Mouse (Mus musculus) CH12.LX (cell line): ENCODE results near the gene Gimap7. TPM values are rescaled to one million over a fixed set of nuclear protein-coding genes. Genes with fewer than 3 reads are reported as not detected.

Experiments used
- DNase-seq: peaks from one replicate; pipeline ENCODE4 v3.0.0-alpha.2; 2013; ENCODE audit errors: extremely low read depth
- H3K27ac ChIP-seq: 2 replicates; pipeline ENCODE4 v1.5.1; 2012; ENCODE audit warnings: low read depth, mild to moderate bottlenecking, control low read depth, moderate library complexity; ENCODE audit not compliant: insufficient read depth
- H3K27me3 ChIP-seq: replicated peaks from 2 replicates; pipeline ENCODE3; 2012; ENCODE audit warnings: inconsistent platforms
- H3K36me3 ChIP-seq, 2 experiments: replicated peaks in 1 of 2; 2 replicates each; pipeline versions ENCODE3 to v1.6.1; 2012; ENCODE audit warnings: inconsistent platforms in 1 of 2, low read length in 1 of 2, mild to moderate bottlenecking in 1 of 2, mixed read lengths in 1 of 2, moderate library complexity in 1 of 2; ENCODE audit not compliant: control insufficient read depth in 1 of 2, insufficient read depth in 1 of 2
- H3K4me1 ChIP-seq, 2 experiments: 2 replicates each; pipeline ENCODE4 v1.6.1; 2012; ENCODE audit warnings: inconsistent platforms in 1 of 2, moderate library complexity in 1 of 2; ENCODE audit not compliant: insufficient read depth in 2 of 2, control insufficient read depth in 1 of 2
- H3K4me2 ChIP-seq: 2 replicates; pipeline ENCODE4 v1.6.1; 2012; ENCODE audit warnings: low read depth, mild to moderate bottlenecking, control low read depth; ENCODE audit not compliant: poor library complexity, insufficient read depth, severe bottlenecking
- H3K4me3 ChIP-seq, 3 experiments: fragments of 150-350 bp in 1 of 3; sonication (generic) in 1 of 3; replicated peaks in 1 of 3; 2 replicates each; pipeline versions ENCODE3 to v1.5.1; 2011 to 2012; ENCODE audit warnings: low read depth in 2 of 3, low read length in 2 of 3, mild to moderate bottlenecking in 2 of 3, moderate library complexity in 2 of 3, control low read depth in 1 of 3, improper control_type of control experiment in 1 of 3, inconsistent platforms in 1 of 3, mixed read lengths in 1 of 3; ENCODE audit not compliant: poor library complexity in 1 of 3
- H3K79me2 ChIP-seq: replicated peaks from 2 replicates; pipeline ENCODE4 v1.6.1; 2012; ENCODE audit warnings: mild to moderate bottlenecking, moderate library complexity; ENCODE audit not compliant: control insufficient read depth, poor library complexity, insufficient read depth, severe bottlenecking; ENCODE audit errors: extremely low read depth
- H3K9ac ChIP-seq: 2 replicates; pipeline ENCODE4 v1.6.1; 2012; ENCODE audit warnings: low read depth, mild to moderate bottlenecking, control low read depth, moderate library complexity; ENCODE audit not compliant: insufficient read depth
- H3K9me3 ChIP-seq: replicated peaks from 2 replicates; pipeline ENCODE3; 2012; ENCODE audit warnings: low read length, inconsistent platforms, mixed read lengths
- BHLHE40 ChIP-seq: IDR thresholded peaks from 2 replicates; pipeline ENCODE4 v1.6.1; 2011; ENCODE audit warnings: mild to moderate bottlenecking, low read depth, low read length, improper control_type of control experiment
- CHD1 ChIP-seq: IDR thresholded peaks from 2 replicates; pipeline ENCODE4 v1.6.1; 2012; ENCODE audit warnings: low read depth, low read length, improper control_type of control experiment, inconsistent platforms
- CHD2 ChIP-seq: IDR thresholded peaks from 2 replicates; pipeline ENCODE4 v1.6.1; 2011; ENCODE audit warnings: low read length, improper control_type of control experiment
- CTCF ChIP-seq, 2 experiments: IDR thresholded peaks in 1 of 2; conservative IDR thresholded peaks in 1 of 2; 2 replicates each; pipeline ENCODE4 v1.5.1; 2011 to 2012; ENCODE audit warnings: low read depth in 2 of 2, low read length in 2 of 2, improper control_type of control experiment in 1 of 2, inconsistent platforms in 1 of 2, mild to moderate bottlenecking in 1 of 2, moderate library complexity in 1 of 2
- E2F4 ChIP-seq: IDR thresholded peaks from 2 replicates; pipeline ENCODE4 v1.6.1; 2011; ENCODE audit warnings: low read depth, low read length, improper control_type of control experiment; ENCODE audit not compliant: insufficient replicate concordance
- ELF1 ChIP-seq: IDR thresholded peaks from 2 replicates; pipeline ENCODE4 v1.6.1; 2014; ENCODE audit warnings: low read depth, mild to moderate bottlenecking, inconsistent platforms, low read length, improper control_type of control experiment
- EP300 ChIP-seq: IDR thresholded peaks from 2 replicates; pipeline ENCODE4 v1.6.1; 2011; ENCODE audit warnings: low read length, improper control_type of control experiment
- ETS1 ChIP-seq: conservative IDR thresholded peaks from 2 replicates; pipeline ENCODE4 v1.6.1; 2012; ENCODE audit warnings: low read depth, mild to moderate bottlenecking, inconsistent platforms, low read length, improper control_type of control experiment, moderate library complexity
- GABPA ChIP-seq: IDR thresholded peaks from 2 replicates; pipeline ENCODE4 v1.6.1; 2012; ENCODE audit warnings: low read depth, low read length, improper control_type of control experiment, inconsistent platforms; ENCODE audit not compliant: insufficient replicate concordance
- HCFC1 ChIP-seq: IDR thresholded peaks from 2 replicates; pipeline ENCODE4 v1.6.1; 2012; ENCODE audit warnings: low read depth, mild to moderate bottlenecking, inconsistent platforms, low read length, improper control_type of control experiment
- IRF4 ChIP-seq: IDR thresholded peaks from 2 replicates; pipeline ENCODE4 v1.6.1; 2014; ENCODE audit warnings: low read depth, mild to moderate bottlenecking, inconsistent platforms, low read length, improper control_type of control experiment
- JUN ChIP-seq: IDR thresholded peaks from 2 replicates; pipeline ENCODE4 v1.6.1; 2011; ENCODE audit warnings: low read depth, mild to moderate bottlenecking, low read length, improper control_type of control experiment, moderate library complexity; ENCODE audit not compliant: insufficient read depth
- JUND ChIP-seq: conservative IDR thresholded peaks from 2 replicates; pipeline ENCODE4 v1.6.1; 2011; ENCODE audit warnings: low read depth, low read length, improper control_type of control experiment
- KAT2A ChIP-seq: IDR thresholded peaks from 2 replicates; pipeline ENCODE4 v1.6.1; 2012; ENCODE audit warnings: low read length, improper control_type of control experiment, inconsistent platforms; ENCODE audit not compliant: insufficient replicate concordance
- MAFK ChIP-seq: IDR thresholded peaks from 2 replicates; pipeline ENCODE4 v1.6.1; 2011; ENCODE audit warnings: low read length, improper control_type of control experiment; ENCODE audit not compliant: insufficient replicate concordance
- MAX ChIP-seq: IDR thresholded peaks from 2 replicates; pipeline ENCODE4 v1.6.1; 2011; ENCODE audit warnings: low read length, improper control_type of control experiment
- MAZ ChIP-seq: IDR thresholded peaks from 2 replicates; pipeline ENCODE4 v1.6.1; 2012; ENCODE audit warnings: low read depth, mild to moderate bottlenecking, inconsistent platforms, low read length, improper control_type of control experiment, moderate library complexity
- MEF2A ChIP-seq: IDR thresholded peaks from 2 replicates; pipeline ENCODE4 v1.6.1; 2014; ENCODE audit warnings: low read depth, mild to moderate bottlenecking, inconsistent platforms, low read length, improper control_type of control experiment, borderline replicate concordance
- MXI1 ChIP-seq: IDR thresholded peaks from 2 replicates; pipeline ENCODE4 v1.6.1; 2011; ENCODE audit warnings: mild to moderate bottlenecking, low read depth, low read length, improper control_type of control experiment
- MYC ChIP-seq: IDR thresholded peaks from 2 replicates; pipeline ENCODE4 v1.6.1; 2011; ENCODE audit warnings: low read depth, mild to moderate bottlenecking, improper control_type of control experiment, low read length
- NELFE ChIP-seq: IDR thresholded peaks from 2 replicates; pipeline ENCODE4 v1.6.1; 2011; ENCODE audit warnings: low read depth, low read length, improper control_type of control experiment
- NRF1 ChIP-seq: IDR thresholded peaks from 2 replicates; pipeline ENCODE4 v1.6.1; 2014; ENCODE audit warnings: low read depth, mild to moderate bottlenecking, inconsistent platforms, low read length, improper control_type of control experiment, moderate library complexity
- PAX5 ChIP-seq: IDR thresholded peaks from 2 replicates; pipeline ENCODE4 v1.6.1; 2012; ENCODE audit warnings: low read length, inconsistent platforms, mixed read lengths
- POLR2A ChIP-seq: IDR thresholded peaks from 2 replicates; pipeline ENCODE4 v1.6.1; 2011; ENCODE audit warnings: low read depth, mild to moderate bottlenecking, improper control_type of control experiment, low read length
- POLR2AphosphoS2 ChIP-seq: IDR thresholded peaks from 2 replicates; pipeline ENCODE4 v1.6.1; 2011; ENCODE audit warnings: low read depth, low read length, improper control_type of control experiment
- RAD21 ChIP-seq: IDR thresholded peaks from 2 replicates; pipeline ENCODE4 v1.6.1; 2011; ENCODE audit warnings: low read depth, mild to moderate bottlenecking, low read length, improper control_type of control experiment, moderate library complexity
- RCOR1 ChIP-seq: conservative IDR thresholded peaks from 2 replicates; pipeline ENCODE4 v1.6.1; 2012; ENCODE audit warnings: low read depth, mild to moderate bottlenecking, inconsistent platforms, low read length, improper control_type of control experiment
- SIN3A ChIP-seq: IDR thresholded peaks from 2 replicates; pipeline ENCODE4 v1.6.1; 2012; ENCODE audit warnings: low read length, improper control_type of control experiment, inconsistent platforms
- SMC3 ChIP-seq: IDR thresholded peaks from 2 replicates; pipeline ENCODE4 v1.6.1; 2011; ENCODE audit warnings: low read depth, low read length, improper control_type of control experiment
- TBP ChIP-seq: conservative IDR thresholded peaks from 2 replicates; pipeline ENCODE4 v1.6.1; 2011; ENCODE audit warnings: low read depth, low read length, improper control_type of control experiment
- TCF12 ChIP-seq: IDR thresholded peaks from 2 replicates; pipeline ENCODE4 v1.6.1; 2014; ENCODE audit warnings: low read depth, mild to moderate bottlenecking, inconsistent platforms, low read length, improper control_type of control experiment
- UBTF ChIP-seq: IDR thresholded peaks from 2 replicates; pipeline ENCODE4 v1.6.1; 2012; ENCODE audit warnings: low read depth, mild to moderate bottlenecking, inconsistent platforms, low read length, improper control_type of control experiment, moderate library complexity
- USF1 ChIP-seq: IDR thresholded peaks from 2 replicates; pipeline ENCODE4 v1.6.1; 2014; ENCODE audit warnings: low read depth, mild to moderate bottlenecking, inconsistent platforms, low read length, improper control_type of control experiment
- USF2 ChIP-seq: conservative IDR thresholded peaks from 2 replicates; pipeline ENCODE4 v1.6.1; 2011; ENCODE audit warnings: low read depth, low read length, improper control_type of control experiment
- ZC3H11A ChIP-seq: IDR thresholded peaks from 2 replicates; pipeline ENCODE4 v1.6.1; 2012; ENCODE audit warnings: low read depth, mild to moderate bottlenecking, inconsistent platforms, low read length, improper control_type of control experiment
- ZKSCAN1 ChIP-seq: IDR thresholded peaks from 2 replicates; pipeline ENCODE4 v1.6.1; 2012; ENCODE audit warnings: low read depth, inconsistent platforms, low read length, improper control_type of control experiment, borderline replicate concordance
- ZMIZ1 ChIP-seq: IDR thresholded peaks from 2 replicates; pipeline ENCODE4 v1.6.1; 2012; ENCODE audit warnings: low read depth, mild to moderate bottlenecking, inconsistent platforms, low read length, improper control_type of control experiment
- ZNF384 ChIP-seq: IDR thresholded peaks from 2 replicates; pipeline ENCODE4 v1.6.1; 2012; ENCODE audit warnings: low read depth, low read length, improper control_type of control experiment, inconsistent platforms
- dilution Hi-C: fragments of 300-500 bp; cut with MboI; formaldehyde crosslinking; loops from 2 replicates; pipeline ENCODE4 v1.14.3; 2020; ENCODE audit warnings: low sequenced_read_pairs; ENCODE audit not compliant: extremely low pct_unique_long_range_greater_than_20kb, extremely low pct_ligation_motif_present
- in situ Hi-C: fragments of 300-500 bp; cut with MboI; formaldehyde crosslinking; loops from 3 replicates; pipeline ENCODE4 v1.14.3; 2019; ENCODE audit warnings: low sequenced_read_pairs, low pct_ligation_motif_present, low pct_unique_long_range_greater_than_20kb, mixed read lengths
- polyA plus RNA-seq: library from polyadenylated mRNA; unstranded; fragments of >175 nt; gene quantifications from 2 replicates; pipeline ENCODE4 v1.2.1, GENCODE M21; 2012; ENCODE audit warnings: low read depth; ENCODE audit not compliant: insufficient read length
- total RNA-seq, 2 experiments: library from RNA; depleted of rRNA; stranded (reverse); fragments of 300-350 nt in 1 of 2; fragments of >200 nt in 1 of 2; gene quantifications; 2 replicates each; pipeline ENCODE4 v1.2.3; 2012 to 2014

Gene Gimap7
- total and polyA plus RNA-seq, 3 experiments: 4.2 to 14.5 (median 7.0) TPM

GRCm38 (mm10) chr6:48681472-48682090 is 36.8 kb upstream of the Gimap7 start:
- dilution Hi-C loops: no loop called here
- peak; percentile 82 for DNase-seq
- peak overlapping the region; percentile 98 for H3K27ac ChIP-seq
- H3K9me3 ChIP-seq: no peaks in the 10 kb centered on the region
- no peak overlapping the region for H3K4me3 ChIP-seq
- H3K4me2 ChIP-seq: peak overlapping the region; percentile 75
- peaks cover 0 to 13% of the 10 kb centered on the region in 2 experiments for H3K36me3 ChIP-seq
- peaks cover 17 to 58% of the 10 kb centered on the region in 2 experiments for H3K4me1 ChIP-seq
- in situ Hi-C loops: loop anchor here (5.0 kb wide), 1 partner anchor 34 kb away; the partner anchor contains the start of gene Gimap8
- TF ChIP-seq TBP (0 out of 2 replicates have a peak, but pooled peaks have one; percentile 63), BHLHE40 (peak; percentile 80), POLR2AphosphoS2 (no peak), CTCF (conservative IDR thresholded peaks at IDR 0.05 in 1 of 2, IDR thresholded peaks at IDR 0.05 in 1 of 2; ENCODE audit: low read depth in 2 of 2, low read length in 2 of 2) (no peak), MAX (peak; percentile 26; the same call in 1 of the 2 replicates), SMC3 (no peak; the same call in 1 of the 2 replicates), ZMIZ1 (peak; percentile 54; the same call in 1 of the 2 replicates), ZKSCAN1 (no peak), MAZ (peak; percentile 40; the same call in 1 of the 2 replicates), PAX5 (no peak), NELFE (0 out of 2 replicates have a peak, but pooled peaks have one; percentile 26), ZNF384 (no peak), MAFK (peak; percentile 61), USF2 (no peak), JUND (peak; percentile 90), USF1 (no peak), POLR2A (peak; percentile 37; the same call in 1 of the 2 replicates), CHD1 (peak; percentile 88), RCOR1 (0 out of 2 replicates have a peak, but pooled peaks have one; percentile 32), JUN (peak; percentile 89), MXI1 (no peak), MEF2A (peak; percentile 98), GABPA (no peak), TCF12 (peak; percentile 87), HCFC1 (no peak; the same call in 1 of the 2 replicates), ZC3H11A (no peak), ETS1 (peak; percentile 96), CHD2 (peak; percentile 56; the same call in 1 of the 2 replicates), KAT2A (no peak), NRF1 (no peak), EP300 (peak; percentile 92), IRF4 (peak; percentile 92), E2F4 (no peak), RAD21 (no peak; the same call in 1 of the 2 replicates), SIN3A (0 out of 2 replicates have a peak, but pooled peaks have one; percentile 60), ELF1 (peak; percentile 70), UBTF (no peak), MYC (peak; percentile 73; the same call in 1 of the 2 replicates)
- TF ChIP-seq, all 38 proteins: peak for 21
- Histone ChIP-seq H3K27me3 (no peaks in the 10 kb centered on the region), H3K79me2 (peaks cover 44% of the 10 kb centered on the region), H3K9ac (peak overlapping the region; percentile 86)
